Mouse (Mus musculus) yolk sac, embryonic 10.5 days (tissue): ENCODE data around the gene Hist1h4f.

Experiments
- DNase-seq: peaks from one replicate; pipeline ENCODE4 v3.0.0-alpha.2; 2017; ENCODE audit warnings: low spot score

Gene Hist1h4f

DNA sequence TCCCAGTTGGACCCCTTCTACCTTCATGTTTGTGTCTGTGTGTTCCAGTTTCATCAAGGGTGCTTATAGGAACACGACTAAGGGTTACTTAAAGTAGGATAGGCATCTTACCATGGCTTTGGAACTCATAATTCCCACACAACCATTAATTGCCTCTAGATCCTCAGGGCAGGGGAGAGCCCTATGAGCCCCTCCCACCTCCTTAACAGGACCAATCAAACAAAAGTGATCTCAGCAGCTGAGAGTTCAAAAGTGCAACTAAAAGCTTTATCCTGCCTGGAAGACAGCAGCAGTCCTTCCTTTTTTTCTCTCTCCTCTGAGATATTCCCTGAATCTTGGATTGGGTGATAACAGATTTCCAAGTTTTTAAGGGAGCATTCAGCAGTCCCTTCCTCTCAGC, 41.3 kb downstream of the Hist1h4f start:
- DNase-seq = no peak

DNA sequence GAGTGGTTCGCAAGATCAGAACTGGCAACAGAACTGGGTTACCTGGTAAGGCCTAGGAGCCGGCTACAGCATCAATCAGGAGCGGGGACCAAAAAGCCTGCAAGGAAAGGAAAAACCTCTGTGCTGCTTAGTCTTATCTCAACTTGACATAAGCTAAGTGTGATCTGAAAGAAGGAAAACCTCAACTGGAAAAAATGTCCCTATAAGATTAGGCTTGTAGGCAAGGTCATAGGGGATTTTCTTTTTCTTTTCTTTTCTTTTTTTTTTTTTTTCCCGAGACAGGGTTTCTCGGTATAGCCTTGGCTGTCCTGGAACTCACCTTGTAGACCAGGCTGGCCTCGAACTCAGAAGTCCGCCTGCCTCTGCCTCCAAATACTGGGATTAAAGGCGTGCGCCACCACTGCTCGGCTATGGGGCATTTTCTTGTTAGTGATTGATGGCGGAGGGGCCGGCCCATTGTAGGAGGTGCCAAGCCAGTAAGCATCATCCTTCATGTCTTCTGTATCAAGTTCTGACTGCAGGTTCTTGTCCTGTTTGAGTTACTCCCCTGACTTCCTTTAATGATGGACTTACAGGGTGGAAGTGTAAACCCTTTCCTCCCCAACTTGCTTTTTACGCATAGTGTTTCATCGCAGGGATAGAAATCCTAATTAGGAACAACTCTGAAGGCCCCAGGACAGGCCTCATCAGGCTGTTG, 44.5 kb downstream of the Hist1h4f start:
- peak; percentile 79 for DNase-seq

DNA sequence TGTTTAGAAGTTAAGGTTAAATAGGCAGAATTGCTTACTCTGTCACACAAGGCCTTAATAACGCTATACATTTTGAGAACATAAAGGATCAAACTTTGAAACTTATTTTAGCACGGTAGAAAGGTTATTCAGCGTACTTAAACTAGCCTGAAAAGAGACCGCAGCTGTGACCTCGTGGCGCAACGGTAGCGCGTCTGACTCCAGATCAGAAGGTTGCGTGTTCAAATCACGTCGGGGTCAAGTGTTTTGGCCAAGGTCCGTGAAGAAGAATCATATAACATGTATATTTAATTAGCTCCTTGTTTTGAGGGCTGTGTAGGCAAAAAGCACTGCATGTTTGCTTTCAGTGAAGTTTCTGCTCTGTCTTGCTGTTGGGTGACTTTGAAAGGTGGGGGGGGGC, 45.1 kb downstream of the Hist1h4f start:
- peak; percentile 75 for DNase-seq

DNA sequence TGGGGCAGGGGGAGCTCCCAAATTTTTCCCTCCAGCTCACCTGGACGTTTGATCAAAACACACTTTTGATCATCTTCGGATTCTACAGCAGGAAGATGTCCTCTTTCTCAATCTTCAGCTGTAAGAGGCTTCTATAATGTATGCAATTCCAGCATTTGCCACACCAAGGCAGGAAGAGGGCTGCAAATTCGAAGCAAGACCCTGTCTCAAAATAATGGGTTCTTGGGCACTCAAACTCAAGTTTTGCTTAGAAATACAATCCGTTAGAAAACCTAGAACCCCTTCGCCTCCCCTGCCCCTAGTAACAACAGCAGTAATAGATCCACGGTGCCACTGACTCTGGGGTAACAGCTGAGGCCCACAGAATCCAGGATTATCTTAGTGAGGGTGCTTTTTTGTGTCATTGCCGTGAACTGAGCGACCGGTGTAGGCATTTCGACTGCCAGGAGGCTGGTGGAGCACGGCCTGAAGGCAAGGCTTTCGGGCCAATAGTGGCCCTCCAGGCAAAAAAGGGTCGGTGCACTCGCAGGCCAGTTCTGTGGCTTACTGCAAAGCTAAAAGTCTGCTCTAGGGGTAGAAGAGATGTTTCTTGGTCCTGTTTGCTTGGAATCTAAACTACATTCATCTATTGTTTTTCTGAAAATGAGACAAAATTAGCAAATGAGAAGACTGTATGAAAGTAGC, 45.6 kb downstream of the Hist1h4f start:
- DNase-seq = peak; percentile 42

DNA sequence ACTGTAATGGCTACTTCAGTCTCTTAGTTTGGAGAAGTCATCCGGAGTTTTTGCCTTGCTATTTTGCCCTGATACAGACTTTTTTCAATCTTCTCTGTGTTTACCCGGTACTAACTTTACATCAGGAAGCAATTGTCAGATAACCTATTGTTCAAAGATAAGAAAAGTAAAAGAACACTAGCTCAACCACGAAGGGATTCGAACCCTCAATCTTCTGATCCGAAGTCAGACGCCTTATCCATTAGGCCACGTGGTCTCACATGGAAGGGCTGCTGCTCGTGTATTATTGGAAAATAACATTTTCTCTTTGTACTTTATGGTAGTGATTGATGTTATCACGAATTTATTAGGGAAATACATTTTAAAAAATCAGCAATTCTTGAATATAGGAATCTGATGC, 47.7 kb downstream of the Hist1h4f start:
- peak; percentile 76 for DNase-seq

DNA sequence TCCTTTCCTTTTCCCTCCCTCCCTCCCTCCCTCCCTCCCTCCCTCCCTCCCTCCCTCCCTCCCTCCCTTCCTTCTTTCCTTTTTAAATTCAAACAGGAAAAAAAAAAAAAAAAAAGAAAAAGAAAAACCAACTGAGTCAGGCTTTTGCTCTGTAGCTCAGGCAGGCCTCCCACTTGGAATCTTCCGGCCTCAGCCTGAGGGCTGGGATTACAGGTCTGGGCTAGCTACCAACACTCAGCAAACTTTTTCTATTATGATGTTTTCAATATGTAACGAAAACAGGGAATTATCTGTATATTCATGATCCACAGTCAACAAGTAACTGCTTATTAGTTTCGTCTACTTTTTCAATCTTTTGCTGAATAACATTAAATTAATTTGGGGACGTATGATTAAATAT, 48.5 kb downstream of the Hist1h4f start:
- no peak for DNase-seq

DNA sequence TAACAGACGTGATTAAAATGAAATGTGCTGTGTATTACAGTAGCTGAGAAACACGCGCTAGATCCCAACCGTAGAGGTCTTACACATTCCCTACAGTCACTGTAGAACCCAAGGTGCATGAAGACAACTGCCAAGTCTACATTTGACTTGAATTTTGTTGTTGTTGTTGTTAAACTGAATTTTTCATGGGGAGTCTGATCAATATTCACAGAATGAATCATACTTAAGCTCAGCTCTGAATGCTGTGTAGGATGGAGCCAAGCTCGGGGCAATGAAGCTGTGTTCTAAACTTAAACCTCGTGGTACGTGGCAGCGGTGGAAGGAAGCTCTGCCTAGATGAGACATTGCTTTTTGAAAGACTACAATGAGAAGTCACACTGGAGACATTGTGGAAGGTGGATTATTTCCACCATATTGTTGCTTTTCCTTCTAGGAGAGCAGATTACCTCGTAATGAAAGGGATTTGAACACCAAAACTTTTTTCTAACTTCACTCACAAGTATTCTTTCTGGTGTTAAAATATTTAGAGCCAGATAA, 49.3 kb downstream of the Hist1h4f start:
- no peak for DNase-seq

DNA sequence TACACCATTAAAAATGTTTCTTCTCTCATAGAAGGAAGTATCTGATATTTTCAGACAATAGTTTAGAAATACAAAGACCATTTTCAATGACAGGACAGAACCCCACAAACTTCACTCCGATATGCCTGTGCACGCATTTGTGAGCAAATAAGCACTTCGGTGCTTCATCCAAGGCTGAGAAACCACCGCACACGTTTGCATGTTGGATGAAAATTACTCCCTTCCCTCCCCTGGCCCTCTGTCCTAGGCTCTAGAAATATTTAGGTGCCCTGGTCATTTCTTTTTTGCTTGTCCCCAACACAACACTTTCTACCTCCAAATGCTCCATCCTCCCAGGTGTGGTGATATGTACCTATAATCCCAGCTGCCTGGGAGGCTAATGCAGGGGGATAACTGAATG, 49.9 kb downstream of the Hist1h4f start:
- DNase-seq = no peak
